Mouse (Mus musculus) lung, adult 18-20 months (tissue): ENCODE results near the gene Prcp.

ENCODE experiments used
- DNase-seq, 2 experiments: peaks; one replicate each; pipeline ENCODE4 v3.0.0; 2022; ENCODE audit warnings: mixed read lengths in 2 of 2

Prcp gene

DNA sequence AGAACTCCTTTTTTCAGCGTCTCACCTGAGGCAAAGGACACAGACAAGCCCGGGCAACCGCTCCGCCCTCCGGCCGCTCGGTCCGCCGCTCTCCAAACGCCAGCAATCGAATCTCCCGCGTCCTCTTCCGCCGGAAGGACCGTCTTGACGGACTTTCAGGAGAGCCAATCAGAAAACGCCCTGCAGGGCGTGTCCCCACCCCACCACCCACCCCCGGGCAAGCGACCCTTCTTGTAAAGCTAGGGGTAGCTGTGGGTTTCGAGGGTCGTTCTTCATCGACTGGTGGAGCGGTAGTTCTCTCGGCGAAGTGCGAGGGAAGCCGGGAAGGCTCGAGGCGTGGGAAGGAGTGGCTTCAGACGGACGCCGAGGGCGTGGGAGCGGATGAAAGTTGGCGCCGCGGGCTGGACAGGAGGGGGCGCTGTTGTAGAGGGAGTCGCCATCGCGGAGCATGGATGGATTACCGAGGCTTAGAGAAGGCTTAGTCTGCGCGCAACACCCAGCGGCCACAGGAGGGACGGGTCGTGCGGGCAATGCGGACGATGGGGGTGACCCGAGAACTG is at the start of gene Prcp, which contains the start of gene Ddias:
Gene Prcp, plus strand, starts transcription at position 355 of the 560 bp plus-strand sequence.
Gene Ddias, minus strand, starts transcription at position 132 of the 560 bp plus-strand sequence.
- DNase-seq: peak; percentile 91 to 92

- no peak for DNase-seq
Measured at GRCm38 (mm10) chr7:92826248-92826647, 48.0 kb upstream of the Prcp start.

GRCm38 (mm10) chr7:92827981-92828380 is 46.3 kb upstream of the Prcp start:
- no peak for DNase-seq

- DNase-seq: no peak
Measured at GRCm38 (mm10) chr7:92832395-92832794, 41.9 kb upstream of the Prcp start.

DNA sequence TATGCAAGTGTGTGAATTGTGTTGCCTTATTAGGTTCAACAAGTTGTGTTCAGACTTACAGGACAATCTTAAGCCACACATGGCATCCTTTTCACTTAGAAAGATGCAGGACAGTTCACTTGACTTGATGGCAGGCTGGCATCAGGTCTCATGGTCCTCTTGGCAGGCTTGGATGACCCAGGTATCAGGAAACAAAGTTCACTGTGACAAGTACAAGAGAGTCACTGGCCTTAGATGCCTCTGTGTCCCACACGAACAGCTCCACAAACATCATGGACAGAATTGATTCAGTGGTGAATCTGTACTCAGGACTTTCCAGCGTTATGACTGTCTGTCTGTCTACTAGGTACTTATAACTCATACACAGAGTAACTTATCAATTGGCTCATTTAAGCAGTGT is 39.9 kb upstream of the Prcp start:
- DNase-seq: no peak

DNA sequence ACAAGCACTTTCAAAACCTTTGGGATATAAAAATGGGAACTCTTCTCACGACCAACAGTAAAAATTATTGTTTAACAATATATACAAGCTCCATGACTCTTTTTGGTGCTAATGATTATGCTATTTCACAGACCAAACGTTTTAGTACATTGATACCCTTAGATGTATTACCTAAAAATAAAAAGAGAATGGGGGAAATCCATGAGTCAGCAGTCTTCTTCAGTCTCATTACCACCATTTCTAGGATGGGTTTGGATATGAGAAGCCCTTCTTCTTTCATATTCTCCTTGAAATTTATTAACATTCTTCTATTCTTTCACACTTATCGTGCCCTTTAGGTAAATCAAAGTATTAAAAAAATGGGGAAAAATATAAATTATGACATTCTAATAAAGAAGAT is 37.8 kb upstream of the Prcp start:
- no peak for DNase-seq

DNA sequence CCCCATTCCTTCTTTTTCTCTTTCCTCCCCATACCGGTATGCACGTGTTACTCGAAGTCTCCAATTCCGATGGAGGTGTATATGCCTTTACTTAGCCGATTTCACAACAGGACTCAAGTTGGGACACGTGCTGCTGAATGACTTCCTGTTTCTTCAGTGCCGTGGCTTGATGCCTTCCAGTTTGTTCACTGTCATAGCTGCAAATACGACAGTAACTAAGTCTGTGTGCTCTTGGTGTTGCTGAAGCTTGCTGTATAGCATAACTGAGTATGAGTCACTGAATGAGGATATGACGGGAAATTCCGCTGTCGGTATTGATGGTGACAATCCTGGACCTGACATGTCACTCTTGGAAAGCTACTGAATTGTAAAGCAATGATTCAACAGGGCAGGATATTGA is 37.0 kb upstream of the Prcp start:
- no peak for DNase-seq

- no peak for DNase-seq
Measured at GRCm38 (mm10) chr7:92837907-92838306, 36.4 kb upstream of the Prcp start.

- DNase-seq: no peak
Measured at GRCm38 (mm10) chr7:92842254-92842653, 32.0 kb upstream of the Prcp start.

- no peak for DNase-seq
Measured at GRCm38 (mm10) chr7:92848246-92848645, 26.0 kb upstream of the Prcp start.

- DNase-seq: no peak
Measured at GRCm38 (mm10) chr7:92866526-92866925, 7.7 kb upstream of the Prcp start.

GRCm38 (mm10) chr7:92870161-92870560 is 4.1 kb upstream of the Prcp start:
- DNase-seq: no peak

DNA sequence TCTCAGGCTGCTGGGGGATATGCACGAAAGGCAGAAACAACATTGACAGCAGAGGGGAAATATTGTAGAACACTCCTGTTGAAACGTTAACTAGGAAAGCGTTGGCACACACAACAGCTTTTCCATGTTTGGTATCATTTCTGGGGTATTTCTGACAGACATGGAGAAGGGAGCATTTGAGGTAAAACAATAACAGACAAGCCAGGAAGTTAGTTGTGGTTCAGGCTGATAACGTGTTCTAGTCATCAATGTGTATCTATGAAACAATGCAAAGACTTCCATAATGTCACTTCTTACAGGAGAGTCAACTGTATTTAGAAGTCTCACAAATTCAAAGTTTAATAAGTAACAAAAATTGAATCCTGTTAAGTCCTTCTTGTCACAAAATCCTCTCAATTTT is 2.7 kb upstream of the Prcp start:
- DNase-seq: no peak

GRCm38 (mm10) chr7:92874761-92875408 is 615 bp downstream of the Prcp start:
- peak; percentile 96 for DNase-seq

GRCm38 (mm10) chr7:92876066-92876465 is 1.8 kb downstream of the Prcp start:
- DNase-seq: peak in 1 of 2 experiments; percentile 6

GRCm38 (mm10) chr7:92876538-92876937 is 2.3 kb downstream of the Prcp start:
- peak in 1 of 2 experiments; percentile 2 for DNase-seq

GRCm38 (mm10) chr7:92878575-92879285 is 4.5 kb downstream of the Prcp start:
- DNase-seq: peak; percentile 17 to 31

GRCm38 (mm10) chr7:92883850-92884716 is 9.8 kb downstream of the Prcp start:
- DNase-seq: no peak

GRCm38 (mm10) chr7:92884998-92885660 is 10.9 kb downstream of the Prcp start:
- no peak for DNase-seq

DNA sequence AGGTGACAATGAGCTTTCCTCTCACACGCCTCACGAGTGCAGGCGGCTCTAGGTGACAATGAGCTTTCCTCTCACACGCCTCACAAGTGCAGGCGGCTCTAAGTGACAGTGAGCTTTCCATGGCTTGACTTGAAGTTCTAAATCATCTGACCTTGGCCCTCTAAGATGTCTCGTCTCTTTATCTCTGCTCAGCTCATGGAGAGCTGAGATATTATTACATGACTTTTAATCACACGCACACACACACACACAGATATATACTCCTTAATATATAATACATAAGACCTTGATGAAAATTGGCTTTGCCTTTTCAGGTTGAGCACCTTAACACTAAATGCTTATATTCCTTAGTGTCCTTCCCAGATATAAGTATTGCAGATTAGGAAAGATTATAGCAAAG is 12.5 kb downstream of the Prcp start:
- DNase-seq: no peak

DNA sequence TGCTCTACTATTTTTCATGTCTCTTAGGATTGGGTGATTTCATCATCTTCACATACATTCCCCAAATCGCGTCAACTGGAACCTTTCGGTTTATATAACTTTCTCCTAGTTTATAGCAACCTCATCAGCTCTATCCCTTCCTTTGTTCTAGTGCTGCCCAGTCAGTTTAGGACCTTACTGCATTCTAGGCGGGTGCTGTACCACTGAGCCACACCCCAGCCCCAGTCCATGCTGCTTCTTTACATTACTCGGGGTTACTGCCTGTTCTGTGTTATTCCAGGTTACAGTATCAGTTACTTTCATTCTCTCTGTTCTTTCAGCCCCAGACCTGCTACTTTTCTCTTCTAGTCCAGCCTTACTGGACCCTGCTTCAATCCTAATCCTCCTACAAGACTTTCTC is 13.0 kb downstream of the Prcp start:
- no peak for DNase-seq

DNA sequence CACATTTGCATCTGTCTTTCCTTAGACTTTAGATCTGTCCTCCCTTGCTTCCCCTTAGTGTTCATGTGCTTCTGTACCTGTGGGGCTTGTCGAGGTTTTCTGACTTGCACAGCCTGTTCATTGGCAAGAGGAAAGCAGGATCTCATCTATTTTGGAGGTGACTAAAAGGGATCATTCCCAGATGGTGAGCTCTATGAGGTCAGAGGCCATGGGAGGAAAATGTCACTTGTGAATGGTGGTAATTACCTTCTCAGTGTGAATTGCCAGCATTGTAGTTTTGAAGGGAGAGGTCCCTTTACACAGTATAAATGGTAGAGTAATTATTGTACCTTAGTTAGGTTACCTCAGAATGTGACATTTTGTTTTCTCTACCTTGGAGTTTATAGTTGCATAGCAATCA is 15.9 kb downstream of the Prcp start:
- no peak for DNase-seq
